Mouse (Mus musculus) testis, postnatal 14 days (tissue): ENCODE results near the gene Btn1a1.

Experiments
- DNase-seq: peaks from one replicate; pipeline ENCODE4 v3.0.0; 2021; ENCODE audit warnings: low spot score

Gene Btn1a1

DNA sequence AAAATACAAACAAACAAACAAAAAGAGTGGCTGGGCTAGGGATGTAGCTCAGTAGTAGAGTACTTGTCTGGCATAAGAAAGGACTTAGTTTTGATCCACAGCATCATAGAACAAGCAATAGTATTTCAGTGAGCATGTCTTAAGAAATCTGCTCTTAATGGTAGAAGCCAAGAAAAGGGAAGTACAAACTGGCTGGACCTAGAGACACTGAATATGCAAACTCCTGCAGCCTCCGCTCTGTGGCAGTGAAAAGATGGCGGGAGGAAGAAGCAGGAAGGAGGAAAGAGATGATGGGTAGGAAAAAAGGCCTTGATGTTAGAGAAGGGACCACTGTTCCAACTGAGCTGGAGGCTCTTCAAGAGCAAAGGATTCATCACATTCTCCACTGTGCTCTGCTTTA, 17.5 kb upstream of the Btn1a1 start:
- no peak for DNase-seq

DNA sequence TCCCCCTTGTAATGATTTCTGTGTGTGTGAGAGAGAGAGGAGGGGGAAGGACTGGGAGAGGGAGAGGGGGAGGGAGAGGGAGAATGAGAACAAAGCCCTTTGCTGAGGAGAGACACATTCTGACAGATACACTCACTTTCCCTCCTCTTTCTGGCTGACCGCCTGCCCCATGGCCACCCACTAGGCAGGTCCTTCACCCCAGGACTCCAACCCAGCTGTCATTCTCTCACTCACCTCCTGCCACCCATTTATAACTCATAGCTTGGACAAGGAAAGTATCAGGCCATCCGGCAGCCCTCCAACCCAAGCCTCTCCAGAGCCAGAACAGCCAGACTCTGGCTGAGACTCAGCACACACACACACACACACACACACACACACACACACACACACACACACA, 10.0 kb upstream of the Btn1a1 start:
- no peak for DNase-seq

DNA sequence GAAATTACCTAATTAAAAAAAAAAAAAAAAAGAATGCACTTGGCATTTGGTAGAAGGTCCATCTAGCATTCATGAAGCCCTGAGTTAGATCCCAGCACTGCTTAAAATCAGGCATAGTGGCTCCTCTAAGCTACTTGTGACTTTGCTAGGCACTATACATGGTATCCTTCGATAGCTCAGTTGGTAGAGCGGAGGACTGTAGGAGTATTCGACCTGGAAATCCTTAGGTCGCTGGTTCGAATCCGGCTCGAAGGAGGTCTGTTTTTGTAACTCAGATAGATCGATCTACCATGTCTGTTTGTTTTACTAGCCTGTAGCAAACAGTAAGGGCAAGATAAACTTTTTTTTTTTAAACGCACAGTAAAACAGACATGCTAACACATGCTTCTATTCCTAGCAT, 1.2 kb upstream of the Btn1a1 start:
- DNase-seq, result peak; percentile 60

DNA sequence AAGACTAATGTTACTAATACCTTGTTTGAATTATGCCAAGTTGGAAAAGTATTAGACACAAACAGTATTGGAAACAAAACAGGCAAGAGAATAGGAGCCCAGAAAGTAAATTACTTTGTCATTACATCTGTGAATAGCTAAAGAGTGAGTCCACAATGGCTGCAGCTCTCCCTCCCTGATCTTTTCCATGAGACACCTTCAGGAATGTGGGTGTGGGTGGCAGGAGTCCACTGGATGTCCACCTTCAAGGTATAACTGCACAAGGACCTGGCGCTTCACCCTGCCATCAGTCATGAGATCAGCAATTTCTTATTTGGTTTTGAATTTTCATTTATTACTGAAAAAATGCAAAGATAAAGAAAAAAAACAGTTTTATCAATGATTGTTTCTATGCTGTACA, 605 bp upstream of the Btn1a1 start:
- DNase-seq, result no peak

DNA sequence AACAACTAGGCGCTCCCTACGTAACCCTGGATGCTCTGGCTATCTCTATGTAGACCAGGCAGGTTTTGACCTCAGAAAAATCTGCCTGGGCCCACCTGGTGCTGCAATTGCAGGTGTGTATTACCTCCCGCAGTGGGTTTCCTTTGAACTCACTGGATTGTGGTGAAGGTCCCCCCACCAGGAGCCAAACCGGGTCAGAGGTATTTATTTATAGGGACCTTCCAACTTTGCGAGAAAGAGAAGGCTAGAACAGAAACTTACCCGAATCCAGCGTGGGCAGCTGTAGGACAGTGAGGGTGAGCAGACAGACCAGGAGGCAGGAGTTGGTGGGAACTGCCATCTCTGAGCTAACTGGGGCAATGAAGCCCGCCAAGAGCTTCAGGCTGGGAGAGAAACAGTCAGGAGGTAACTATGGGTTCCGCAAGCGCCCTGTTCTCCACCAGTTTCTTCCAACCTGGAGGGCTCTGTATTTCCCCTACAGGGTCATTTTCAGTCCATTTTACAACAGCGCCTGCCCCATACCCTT, 797 bp downstream of the Btn1a1 start:
- DNase-seq, result no peak

DNA sequence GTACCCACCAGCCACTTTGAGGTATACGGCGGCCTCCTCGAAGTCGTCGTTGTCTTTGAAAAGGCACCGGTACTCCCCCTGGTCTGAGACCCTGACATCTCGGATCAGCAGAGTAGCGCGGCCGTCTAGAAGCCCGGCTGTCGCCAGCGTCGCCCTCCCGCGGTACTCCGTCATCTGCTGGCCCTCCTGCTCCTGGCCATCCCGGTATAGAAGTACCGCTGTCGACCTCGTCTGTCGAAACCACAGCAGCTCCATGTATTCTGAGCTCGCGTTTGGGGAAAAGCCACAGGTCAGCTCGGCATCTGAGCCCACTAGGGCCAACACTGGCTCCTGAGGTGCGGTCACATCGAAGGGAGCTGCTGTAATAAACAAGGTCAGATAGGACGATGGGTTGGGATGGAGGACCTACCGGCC, 1.5 kb downstream of the Btn1a1 start:
- no peak for DNase-seq

DNA sequence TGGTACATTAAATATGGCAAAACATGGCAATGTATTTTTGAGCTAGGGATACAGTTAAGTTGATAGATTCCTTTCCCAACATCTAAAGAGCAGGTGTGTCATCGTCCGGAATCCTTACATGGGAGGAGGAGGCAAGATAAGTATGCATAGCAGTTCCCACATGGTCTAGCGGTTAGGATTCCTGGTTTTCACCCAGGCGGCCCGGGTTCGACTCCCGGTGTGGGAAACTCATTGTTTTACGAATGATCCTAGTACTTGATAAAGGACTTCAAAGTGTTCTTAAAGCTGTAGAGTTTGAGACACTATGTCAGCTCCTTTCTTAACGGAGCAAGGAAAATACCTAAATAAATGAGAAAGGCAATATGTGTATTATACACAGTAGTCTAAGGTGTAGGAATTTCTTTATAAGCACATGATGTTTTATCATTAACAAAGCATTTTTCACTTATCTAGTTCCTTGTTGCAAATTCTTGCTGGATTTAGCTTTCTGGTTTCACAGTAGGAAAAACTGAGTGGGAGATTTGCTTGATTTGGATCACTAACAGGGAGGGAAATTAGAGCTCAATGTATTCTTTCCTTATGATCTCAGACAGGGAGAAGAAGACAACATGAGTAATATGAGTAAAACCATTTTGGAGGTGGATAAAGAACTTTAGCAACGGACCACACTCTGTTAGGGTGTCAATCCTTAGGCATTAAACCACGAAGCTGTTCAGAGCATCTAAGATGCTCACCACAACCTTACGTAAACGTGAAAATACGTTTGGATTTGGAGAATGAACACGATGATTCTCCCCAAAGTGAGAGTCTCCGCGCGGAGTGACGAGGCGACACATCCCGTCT, 2.1 kb downstream of the Btn1a1 start:
- DNase-seq, result peak; percentile 61

DNA sequence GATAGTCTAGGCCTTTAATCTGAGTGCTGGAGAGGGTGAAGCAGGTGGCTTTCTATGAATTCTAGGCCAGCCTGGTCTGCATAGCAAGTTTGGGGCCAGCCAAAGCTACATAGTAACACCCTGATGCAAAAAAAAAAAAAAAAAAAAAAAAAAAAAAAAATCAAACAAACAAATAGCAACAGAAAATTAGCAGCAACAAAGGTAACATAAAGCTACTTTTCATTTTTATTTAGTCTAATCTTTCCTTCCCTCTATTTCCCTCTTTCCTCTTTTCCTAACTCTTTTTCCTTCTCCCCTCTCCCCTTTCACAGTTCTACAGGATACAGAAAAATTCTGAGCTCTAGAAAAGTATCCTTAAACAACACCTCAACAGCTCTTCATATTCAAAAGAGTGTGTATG, 3.0 kb downstream of the Btn1a1 start:
- DNase-seq, result no peak

DNA sequence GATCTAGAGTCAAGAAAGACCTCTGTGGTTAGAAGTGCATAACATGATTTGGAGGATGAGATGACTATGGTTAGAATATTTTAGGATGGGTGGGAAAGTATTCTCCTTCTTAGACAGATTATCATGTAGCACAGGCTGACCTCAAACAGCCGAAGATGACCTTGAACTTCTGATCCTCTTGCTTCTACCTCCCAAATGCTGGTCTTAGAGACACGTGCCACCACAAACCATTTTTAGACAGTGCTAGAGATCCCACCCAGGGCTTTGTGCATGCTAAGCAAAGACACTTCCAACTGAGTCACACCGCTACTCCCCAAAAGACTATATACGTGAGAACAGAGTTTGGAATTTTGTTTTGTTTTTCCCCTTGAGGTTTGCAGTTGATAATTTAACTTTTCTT, 3.6 kb downstream of the Btn1a1 start:
- DNase-seq, result no peak

DNA sequence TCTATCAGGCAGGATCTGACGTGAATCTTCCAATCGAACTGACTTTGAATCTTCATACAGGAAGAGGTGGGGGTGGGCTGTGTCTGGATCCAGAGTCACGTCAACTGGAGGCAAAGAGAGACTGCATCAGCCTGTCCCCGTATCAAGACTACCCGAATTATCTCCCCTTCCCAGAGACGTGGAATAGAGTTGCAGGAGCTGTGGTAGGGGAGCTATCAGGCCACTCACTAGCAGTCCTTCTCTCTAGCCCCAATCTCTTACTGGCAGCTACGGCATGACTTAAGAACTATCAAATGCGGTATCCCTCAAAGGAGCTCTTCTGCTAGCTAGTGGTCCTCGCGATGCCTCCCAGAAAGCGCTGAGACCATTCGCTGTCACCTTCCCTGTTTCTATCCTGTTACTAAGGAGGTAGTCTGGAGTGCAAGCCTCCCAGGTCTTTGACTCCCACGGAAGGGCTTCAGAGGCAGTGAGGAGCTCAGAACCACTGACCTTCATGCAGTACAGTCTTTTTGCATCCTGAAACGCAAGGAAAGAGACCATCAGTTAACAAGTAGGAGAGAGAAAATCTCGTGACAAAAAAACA, 6.3 kb downstream of the Btn1a1 start:
- DNase-seq, result no peak

DNA sequence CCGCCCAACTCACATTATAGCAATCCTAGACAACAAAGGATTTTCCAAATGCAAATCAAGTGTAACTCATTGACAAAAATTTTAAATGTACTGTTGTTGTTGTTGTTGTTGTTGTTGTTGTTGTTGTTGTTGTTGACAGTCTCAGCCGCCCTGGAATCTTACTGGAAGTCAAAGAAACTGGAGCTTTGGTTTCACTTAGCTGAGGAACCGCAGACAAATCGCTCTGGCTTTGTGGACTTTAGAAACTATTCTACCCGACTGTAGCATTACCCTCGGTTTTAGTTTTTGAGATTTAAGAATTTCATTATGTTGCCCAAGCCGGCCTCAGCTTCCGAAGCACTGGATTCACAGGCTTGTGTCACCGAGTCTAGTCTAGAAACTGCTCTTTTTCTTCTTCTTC, 11.8 kb downstream of the Btn1a1 start:
- no peak for DNase-seq

DNA sequence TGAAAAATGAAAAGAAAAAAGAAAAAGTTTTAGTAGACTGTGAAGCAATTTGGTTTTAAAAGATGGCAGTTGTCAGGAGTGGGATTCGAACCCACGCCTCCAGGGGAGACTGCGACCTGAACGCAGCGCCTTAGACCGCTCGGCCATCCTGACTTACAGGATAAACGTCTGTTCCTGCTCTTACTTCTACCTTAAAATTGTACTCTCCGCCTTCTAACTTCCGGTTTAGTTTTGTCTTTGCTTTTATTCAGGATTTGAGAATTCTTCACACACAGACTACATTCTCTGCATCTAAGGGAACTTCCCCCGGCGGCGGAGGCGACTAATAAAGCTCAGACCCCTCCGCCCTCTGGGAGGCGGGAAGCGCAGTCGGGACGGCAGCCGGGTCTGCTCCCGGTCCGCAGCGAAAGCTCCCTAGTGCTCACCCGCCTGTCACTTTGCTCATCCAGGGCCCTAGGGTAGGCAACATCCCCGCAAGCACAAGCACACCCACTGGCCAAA, 12.3 kb downstream of the Btn1a1 start:
- DNase-seq, result peak; percentile 74

DNA sequence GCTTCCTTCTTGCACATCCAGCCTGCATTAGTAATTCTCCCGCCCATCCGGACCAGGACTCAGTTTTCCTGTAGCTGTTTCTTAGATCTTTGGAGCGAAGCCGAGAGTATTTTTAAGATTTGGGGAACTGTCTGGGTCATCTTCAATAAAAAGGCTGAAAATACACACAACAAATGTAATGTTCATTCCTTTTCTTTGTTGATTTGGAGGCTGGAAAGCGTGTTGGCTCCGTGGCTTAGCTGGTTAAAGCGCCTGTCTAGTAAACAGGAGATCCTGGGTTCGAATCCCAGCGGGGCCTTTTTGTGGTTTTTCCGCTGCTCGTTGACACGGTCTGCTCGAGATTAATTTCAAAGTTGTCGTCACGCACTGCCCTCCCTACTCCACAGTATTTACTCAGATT, 15.3 kb downstream of the Btn1a1 start:
- DNase-seq, result peak; percentile 82

DNA sequence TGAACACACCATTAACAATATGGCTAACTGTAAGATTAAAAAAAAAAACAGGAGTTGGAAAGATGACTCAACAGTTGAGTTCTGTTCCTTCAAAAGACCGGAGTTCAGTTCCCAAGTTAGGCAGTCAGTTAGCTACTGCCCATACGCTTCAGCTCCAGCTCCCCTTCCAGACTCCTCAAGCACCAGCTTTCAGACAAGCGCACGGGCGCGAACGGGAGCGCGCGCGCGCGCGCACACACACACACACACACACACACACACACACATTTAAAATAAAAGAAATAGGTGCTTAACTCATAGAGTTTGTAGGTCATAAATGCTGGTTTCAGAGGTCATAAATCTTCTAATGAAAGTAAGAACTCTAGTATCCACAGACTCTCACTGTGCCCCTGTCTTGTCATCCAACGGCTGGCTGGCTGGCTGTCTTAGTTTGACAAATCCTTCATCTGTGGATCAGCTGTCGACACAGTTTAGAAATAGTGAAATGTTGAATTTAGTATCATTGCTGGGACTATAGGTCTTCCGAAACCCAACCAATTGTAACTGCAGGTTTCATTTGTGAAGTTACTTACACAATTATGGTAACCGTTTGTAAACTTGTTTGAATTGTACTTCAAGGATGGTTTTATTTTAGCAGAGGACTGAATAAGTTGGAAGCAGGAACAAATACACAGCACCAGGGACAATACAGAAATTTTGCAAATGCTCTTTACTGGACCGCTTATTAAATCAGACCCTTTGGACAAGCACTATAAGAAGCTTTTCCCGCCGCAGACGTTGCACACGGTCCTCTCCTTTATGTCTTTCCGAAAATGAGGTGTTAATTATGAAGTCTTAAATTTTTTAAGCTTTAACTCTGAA, 16.2 kb downstream of the Btn1a1 start:
- peak; percentile 47 for DNase-seq

DNA sequence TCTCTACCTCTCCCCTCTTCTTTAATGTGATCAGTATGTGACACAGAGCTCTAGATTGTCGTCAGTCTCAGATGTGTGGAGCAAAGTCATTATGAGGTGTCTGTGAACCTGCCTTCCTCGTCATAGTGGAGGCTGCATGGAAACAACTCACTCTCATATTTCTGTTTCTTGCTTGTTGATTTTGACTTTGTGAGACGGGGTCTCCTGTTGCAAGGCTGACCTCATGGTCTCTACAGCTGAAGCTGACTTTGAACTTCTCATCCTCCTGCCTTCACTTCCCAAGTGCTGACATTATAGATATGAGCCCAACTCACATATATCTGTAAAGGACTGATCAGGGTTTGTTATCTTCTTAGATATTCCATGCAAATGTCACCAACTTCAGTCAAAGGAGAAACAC, 16.9 kb downstream of the Btn1a1 start:
- DNase-seq, result no peak

DNA sequence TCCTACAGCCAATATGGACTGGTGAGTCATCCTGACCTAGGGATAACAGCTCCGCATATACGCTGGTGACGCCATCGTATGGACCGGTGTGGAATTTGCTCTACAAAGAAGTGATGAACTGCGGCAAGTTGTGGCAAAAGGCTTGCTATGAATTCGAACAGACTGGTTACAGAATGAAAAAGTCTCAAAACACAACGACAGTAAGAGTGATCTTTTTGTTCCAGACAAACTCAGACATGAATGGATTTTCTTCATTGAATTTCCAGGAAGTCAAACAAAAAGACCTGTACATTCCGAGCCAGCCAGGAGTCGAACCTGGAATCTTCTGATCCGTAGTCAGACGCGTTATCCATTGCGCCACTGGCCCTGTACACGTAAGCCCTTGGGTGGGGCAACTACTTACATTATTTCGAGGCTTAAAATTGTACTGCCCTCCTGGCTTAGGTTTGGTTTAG, 19.2 kb downstream of the Btn1a1 start:
- DNase-seq, result peak; percentile 72

DNA sequence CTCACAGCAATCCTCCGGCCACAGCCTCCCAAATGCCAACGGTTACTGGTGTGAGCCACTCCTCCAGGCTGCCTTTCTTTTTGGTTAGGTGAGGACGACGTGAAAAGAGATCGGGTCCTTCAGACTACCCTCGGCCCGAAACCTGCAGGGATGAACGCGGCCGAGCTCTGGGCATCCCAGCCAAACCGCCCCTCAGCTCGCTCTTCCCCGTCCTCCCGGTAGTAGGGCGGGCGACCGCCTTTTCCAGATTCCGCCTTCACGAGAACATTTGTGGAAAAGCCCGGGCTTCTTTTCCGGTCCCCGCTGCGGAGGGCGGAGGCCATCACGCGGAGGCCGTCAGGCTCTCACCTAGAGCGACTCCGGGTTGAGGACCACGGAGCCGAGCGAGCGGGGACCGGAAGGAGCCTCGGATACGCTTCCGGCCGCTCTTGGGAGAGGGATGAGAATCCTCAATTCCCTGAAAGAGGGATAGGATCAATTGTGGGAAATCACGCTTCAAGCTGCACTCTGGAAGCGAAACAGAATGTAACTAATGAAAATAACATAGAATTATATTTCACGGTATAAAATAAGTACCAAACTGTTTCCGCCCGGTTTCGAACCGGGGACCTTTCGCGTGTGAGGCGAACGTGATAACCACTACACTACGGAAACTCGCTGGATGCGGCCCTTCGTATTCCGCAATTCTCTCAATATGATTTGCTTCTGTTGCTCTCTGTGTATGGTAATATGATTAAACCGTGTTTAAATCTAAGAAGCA, 20.0 kb downstream of the Btn1a1 start:
- DNase-seq, result peak; percentile 87

DNA sequence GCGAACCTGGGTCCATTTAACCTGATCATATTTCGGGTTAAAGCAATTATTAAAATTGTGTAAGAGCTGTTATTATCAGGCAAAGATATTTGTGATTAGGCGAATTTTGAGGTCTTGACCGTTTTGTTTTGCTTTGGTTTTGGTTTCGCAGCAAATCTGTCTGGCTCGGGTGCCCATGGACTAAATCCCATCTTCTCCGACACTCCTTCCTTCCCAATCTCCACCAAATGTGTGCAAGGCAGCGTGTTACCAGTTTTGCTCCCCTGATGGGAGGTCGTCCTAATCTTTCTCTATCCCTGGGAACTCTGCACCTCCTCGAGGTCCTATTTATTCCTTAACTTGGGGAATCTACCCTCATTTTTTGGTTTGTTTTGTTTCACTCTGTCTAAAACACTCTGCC, 20.5 kb downstream of the Btn1a1 start:
- no peak for DNase-seq

DNA sequence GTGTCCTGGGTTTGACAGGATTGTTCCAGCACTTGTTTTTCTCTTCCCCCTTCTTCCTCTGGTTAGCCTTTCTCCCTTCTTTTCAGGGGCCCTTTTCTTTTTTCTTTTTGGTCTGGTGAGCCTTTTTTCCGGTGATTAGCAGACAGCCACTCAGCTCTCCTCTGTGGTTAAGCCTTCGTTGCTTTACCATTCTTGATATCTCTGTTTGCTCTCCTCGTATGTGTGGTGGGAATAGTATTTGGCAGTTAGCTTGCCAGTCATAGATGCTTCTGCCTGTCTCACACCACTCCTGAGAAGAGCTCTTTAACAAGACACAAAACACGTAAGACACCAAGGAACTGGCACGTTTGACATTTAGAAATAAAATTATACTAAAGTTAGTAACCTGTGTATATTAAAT, 21.2 kb downstream of the Btn1a1 start:
- DNase-seq, result no peak

DNA sequence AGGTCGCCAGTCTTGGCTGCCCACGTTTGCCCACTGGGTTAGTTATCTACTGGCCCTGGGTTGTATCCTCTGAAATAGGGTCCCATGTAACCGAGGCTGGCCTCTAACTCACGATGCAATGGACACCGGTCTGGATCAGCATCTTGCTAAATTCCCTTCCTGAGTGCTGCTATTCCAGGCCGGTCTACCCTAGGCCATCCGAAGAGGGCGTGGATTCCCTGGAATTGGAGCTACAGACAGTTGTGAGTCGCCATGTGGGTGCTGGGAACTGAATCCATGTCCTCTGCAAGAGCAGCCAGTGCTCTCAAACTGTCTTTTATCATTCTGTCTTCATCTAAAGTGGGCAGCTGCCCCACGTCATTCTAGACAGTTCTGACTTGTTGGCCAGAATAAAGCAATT, 25.8 kb downstream of the Btn1a1 start:
- DNase-seq, result no peak

DNA sequence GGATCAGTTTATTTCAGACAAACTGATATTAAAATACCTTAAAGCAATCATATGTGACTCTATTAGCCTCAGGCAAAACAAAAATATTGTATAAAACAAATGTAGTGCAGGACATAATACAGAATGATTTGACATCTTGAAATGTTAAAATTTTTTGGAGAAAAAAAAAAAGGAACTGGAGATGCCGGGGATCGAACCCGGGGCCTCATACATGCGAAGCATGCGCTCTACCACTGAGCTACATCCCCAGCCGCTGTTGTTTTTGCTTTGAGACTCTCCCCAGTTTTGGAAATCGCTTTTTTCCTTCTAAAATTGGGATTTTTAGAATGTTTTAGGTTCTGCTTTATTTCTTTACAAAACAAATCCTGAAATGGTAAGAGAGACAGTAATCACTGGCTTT, 27.2 kb downstream of the Btn1a1 start:
- DNase-seq, result no peak

DNA sequence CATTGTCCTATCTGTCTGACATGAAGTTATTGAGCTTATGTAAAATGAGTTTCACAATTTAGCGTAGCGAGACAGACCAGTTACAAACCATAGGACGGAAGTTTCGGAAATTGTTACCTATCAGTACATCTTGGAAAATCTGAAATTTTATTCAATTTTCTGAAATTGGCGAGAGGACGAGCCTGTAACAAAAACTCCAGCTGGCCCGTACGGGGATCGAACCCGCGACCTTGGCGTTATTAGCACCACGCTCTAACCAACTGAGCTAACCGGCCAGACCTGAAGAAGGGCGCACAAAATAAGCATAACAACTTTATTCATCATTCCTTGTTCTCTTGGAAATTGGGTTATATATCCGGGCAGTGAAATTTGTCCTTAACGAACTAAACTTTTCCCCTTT, 27.8 kb downstream of the Btn1a1 start:
- peak; percentile 79 for DNase-seq
